Mouse (Mus musculus) ovary, postnatal 14 days (tissue): ENCODE measurements around the gene Igf1r.

Experiments
- DNase-seq: peaks from one replicate; pipeline ENCODE4 v3.0.0; 2022; ENCODE audit warnings: low spot score

The Igf1r gene

GRCm38 (mm10) chr7:67952777-67953700, at the start of gene Igf1r:
TSS of gene Igf1r (plus strand) at chr7:67952827.
- DNase-seq = peak; percentile 46

- no peak for DNase-seq
Observed at GRCm38 (mm10) chr7:67906358-67906757, 46.3 kb upstream of the Igf1r start.

GRCm38 (mm10) chr7:67907786-67908400, 44.7 kb upstream of the Igf1r start:
- no peak for DNase-seq

- DNase-seq = no peak
Observed at GRCm38 (mm10) chr7:67910528-67910927, 42.1 kb upstream of the Igf1r start.

GRCm38 (mm10) chr7:67910947-67911346, 41.7 kb upstream of the Igf1r start:
- DNase-seq = peak; percentile 6

GRCm38 (mm10) chr7:67911841-67912240, 40.8 kb upstream of the Igf1r start:
- no peak for DNase-seq

- DNase-seq = no peak
Observed at GRCm38 (mm10) chr7:67916960-67917359, 35.7 kb upstream of the Igf1r start.

- DNase-seq = no peak
Observed at GRCm38 (mm10) chr7:67917753-67918152, 34.9 kb upstream of the Igf1r start.

GRCm38 (mm10) chr7:67919467-67919866, 33.2 kb upstream of the Igf1r start:
- no peak for DNase-seq

GRCm38 (mm10) chr7:67924215-67924614, 28.4 kb upstream of the Igf1r start:
- no peak for DNase-seq

- no peak for DNase-seq
Observed at GRCm38 (mm10) chr7:67930132-67930531, 22.5 kb upstream of the Igf1r start.

GRCm38 (mm10) chr7:67936801-67937200, 15.8 kb upstream of the Igf1r start:
- DNase-seq = no peak

- no peak for DNase-seq
Observed at GRCm38 (mm10) chr7:67943805-67944204, 8.8 kb upstream of the Igf1r start.

GRCm38 (mm10) chr7:67946901-67947300, 5.7 kb upstream of the Igf1r start:
- DNase-seq = no peak

- DNase-seq = no peak
Observed at GRCm38 (mm10) chr7:67950346-67950814, 2.2 kb upstream of the Igf1r start.

- DNase-seq = peak; percentile 81
Observed at GRCm38 (mm10) chr7:67950815-67951531, 1.7 kb upstream of the Igf1r start.

- peak; percentile 93 for DNase-seq
Observed at GRCm38 (mm10) chr7:67951532-67952035, 1.0 kb upstream of the Igf1r start.

- DNase-seq = peak; percentile 62
Observed at GRCm38 (mm10) chr7:67952036-67952681, 468 bp upstream of the Igf1r start.

GRCm38 (mm10) chr7:67953764-67954242, 1.2 kb downstream of the Igf1r start:
- DNase-seq = no peak

GRCm38 (mm10) chr7:67954591-67955185, 2.1 kb downstream of the Igf1r start:
- DNase-seq = no peak

- no peak for DNase-seq
Observed at GRCm38 (mm10) chr7:67955276-67955675, 2.6 kb downstream of the Igf1r start.
